Mouse (Mus musculus) adrenal gland, adult 18-20 months (tissue): ENCODE data around the gene Prg3. TPM values are rescaled to one million over a fixed set of nuclear protein-coding genes. Genes with fewer than 3 reads are reported as not detected.

Experiments used
- DNase-seq, 2 experiments: peaks; one replicate each; pipeline ENCODE4 v3.0.0; 2021 to 2022; ENCODE audit warnings: low spot score in 2 of 2
- long read RNA-seq, 2 experiments: library from polyadenylated mRNA; stranded (forward); transcript quantifications; one replicate each; pipeline ENCODE4 v2.0.0; 2021
- total RNA-seq, 2 experiments: library from RNA; stranded (reverse); gene quantifications; 1 replicate in 1 of 2; 2 replicates in 1 of 2; pipeline ENCODE4 v1.2.3; 2021

The Prg3 gene
- total RNA-seq: not detected
- long read RNA-seq, experiment 1: 0 reads
- long read RNA-seq, experiment 2: 0 reads

- no peak for DNase-seq
Observed at GRCm38 (mm10) chr2:84987930-84988329, at the start of gene Prg3. Gene Prg3, plus strand, starts transcription at chr2:84988215.

- no peak for DNase-seq
Observed at GRCm38 (mm10) chr2:84938249-84938946, 49.6 kb upstream of the Prg3 start.

- no peak for DNase-seq
Observed at GRCm38 (mm10) chr2:84939306-84939705, 48.7 kb upstream of the Prg3 start.

DNA sequence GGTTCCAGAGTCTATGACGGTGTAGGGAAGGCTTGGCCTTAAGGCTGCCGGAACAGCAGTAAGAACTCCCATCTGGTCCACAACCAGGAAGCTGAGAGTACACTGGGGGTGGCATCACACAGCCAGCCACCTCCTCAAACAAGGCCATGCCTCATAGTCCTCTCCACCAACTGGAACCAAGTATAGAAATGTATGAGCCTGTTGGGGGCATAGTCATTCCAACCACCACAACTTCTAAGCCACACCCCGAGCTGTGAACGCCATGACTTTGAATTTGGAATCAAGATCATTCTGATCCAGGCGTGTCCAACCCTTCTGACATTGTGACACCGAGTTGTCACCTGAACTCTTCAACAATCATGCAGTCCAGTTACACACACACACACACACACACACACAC, 48.3 kb upstream of the Prg3 start:
- no peak for DNase-seq

DNA sequence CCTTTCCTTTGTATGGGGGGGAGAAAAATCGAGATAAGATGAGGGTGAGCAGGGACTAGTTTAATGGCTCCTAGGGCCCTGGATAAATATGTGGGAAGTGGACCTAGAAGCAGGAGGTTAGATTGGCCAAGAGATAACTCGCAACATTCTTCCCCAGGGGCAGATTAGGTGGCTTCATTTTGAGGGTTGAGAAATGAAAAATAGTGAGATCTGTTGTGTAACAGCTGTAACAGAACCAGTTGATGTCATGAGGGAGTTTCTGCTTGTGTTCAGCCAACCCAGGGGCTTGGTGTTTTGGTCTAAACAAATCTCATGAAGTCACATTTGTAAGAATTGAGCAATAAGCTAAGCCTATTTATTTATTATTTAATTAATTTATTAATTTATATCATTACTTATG, 46.7 kb upstream of the Prg3 start:
- DNase-seq: no peak

DNA sequence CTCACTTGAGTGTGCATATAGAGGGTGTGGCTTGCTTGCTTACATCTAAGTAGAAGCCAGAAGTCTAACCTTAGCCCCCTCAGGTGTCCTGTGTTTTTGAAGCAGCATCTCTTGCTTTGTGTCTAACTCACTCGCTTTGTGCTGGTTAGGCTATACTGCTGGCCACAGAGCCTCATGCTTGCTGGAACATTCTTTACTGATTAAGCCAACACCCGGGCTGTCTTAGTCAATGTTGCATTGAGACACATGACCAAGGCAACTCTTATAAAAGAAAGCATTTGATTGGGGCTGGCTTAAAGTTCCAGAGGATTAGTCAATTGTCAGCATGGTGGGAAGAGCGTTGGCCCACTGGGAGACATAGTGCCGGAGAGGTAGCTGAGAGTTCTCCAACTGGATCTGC, 46.2 kb upstream of the Prg3 start:
- DNase-seq: no peak

- peak in 1 of 2 experiments; percentile 5 for DNase-seq
Observed at GRCm38 (mm10) chr2:84947154-84947771, 40.8 kb upstream of the Prg3 start.

DNA sequence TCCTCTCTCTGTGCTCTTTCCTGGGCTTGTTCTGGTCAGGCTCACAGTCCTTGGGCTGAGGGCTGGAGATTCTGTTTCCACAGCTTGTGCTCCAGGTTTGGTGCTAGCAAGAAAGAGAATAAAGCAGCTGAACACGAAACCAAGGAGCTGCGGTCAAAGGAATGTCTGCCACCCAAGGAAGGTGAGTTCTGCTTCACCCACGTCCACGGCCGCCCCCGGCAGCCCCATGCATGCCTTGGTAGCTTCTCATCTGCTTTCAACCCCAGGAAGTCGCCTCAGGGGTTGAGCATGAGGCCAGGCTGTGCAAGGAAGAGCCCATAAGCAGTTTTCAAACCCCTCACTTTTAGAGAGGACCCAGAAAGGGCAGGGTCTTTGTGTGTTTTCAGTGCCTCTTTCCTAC, 39.8 kb upstream of the Prg3 start:
- DNase-seq: no peak

DNA sequence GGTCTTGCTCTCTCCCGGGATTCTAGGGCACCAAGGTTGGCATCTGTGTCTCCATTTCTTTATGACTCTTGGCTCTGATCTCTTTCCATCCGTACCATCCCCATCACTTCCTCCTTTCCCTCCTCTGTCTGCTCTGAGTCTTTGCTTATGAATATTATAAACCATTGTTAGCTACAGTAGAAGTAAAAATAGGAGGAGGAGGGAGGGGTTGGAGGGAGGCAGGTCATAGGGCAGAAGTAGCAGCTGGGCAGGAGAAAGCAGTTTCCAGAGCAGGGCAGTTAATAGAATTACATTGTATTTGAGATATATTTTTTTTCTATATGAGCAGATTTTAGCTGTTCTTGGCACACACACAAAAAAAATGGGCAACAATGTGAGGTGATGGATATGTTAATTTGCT, 39.3 kb upstream of the Prg3 start:
- DNase-seq: no peak

GRCm38 (mm10) chr2:84951027-84951426, 37.0 kb upstream of the Prg3 start:
- peak in 1 of 2 experiments; percentile 1 for DNase-seq

DNA sequence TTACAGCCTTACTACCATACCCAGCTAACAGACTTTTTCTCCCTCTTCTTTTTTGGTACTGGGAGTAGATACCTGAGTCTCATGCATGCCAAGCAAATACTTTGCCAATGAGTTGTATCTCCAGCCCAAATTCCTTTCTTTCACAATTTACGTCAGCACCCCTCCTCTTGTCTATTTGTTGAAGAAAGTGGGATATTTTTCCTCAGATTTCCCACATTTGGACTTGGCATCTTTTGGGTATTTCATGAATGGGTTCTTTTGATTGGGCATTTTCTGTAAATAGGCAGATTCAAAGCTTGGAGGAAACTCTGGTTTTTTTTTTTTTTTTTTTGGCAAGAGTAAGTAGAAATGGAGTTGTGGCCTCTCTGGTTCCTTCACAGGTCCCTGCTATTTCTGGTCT, 35.8 kb upstream of the Prg3 start:
- DNase-seq: no peak

- DNase-seq: no peak
Observed at GRCm38 (mm10) chr2:84952693-84953092, 35.3 kb upstream of the Prg3 start.

- DNase-seq: no peak
Observed at GRCm38 (mm10) chr2:84955435-84955834, 32.6 kb upstream of the Prg3 start.

- peak; percentile 67 to 76 for DNase-seq
Observed at GRCm38 (mm10) chr2:84956274-84956673, 31.7 kb upstream of the Prg3 start.

GRCm38 (mm10) chr2:84958588-84959264, 29.3 kb upstream of the Prg3 start:
- DNase-seq: no peak

DNA sequence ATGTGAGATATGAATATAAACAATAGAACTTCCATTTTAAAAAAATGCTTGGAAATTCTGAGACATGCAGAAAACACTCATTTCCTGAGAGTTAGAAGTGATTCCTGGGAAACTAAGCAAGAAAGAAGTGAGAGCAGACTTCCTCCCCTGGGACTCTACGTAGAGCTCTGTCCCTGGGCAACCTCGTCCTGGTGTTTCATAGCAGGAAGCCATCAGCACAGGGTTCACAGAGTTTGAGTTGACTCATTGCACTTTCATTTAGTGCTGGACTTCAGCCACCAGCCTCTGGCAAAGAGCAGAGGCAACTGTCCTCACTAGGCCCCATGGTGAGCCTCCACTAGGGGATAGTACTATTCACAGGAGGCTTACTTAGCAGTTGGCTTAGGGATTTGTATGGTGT, 26.7 kb upstream of the Prg3 start:
- DNase-seq: peak; percentile 42 to 46

DNA sequence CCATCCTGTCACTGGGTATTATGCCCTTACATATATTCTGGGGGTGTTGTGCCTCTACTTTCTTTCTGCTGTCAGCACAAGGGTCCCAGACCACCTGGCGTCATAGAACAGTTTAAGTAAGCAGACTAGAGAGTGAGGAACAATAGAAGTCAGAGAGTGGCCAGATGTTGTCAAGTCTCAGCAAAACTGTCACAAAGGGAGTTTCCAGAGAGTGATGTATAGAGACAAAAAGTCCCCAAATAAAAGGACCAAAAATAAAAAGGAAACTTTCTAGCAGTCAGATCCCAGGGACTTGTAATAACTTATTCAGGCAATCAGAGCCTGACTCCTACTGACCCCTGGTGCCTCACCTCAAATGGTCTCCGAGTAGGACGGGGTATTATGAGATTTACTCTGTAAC, 26.1 kb upstream of the Prg3 start:
- DNase-seq: no peak

GRCm38 (mm10) chr2:84962906-84963507, 25.0 kb upstream of the Prg3 start:
- no peak for DNase-seq

- DNase-seq: no peak
Observed at GRCm38 (mm10) chr2:84964111-84964801, 23.8 kb upstream of the Prg3 start.

- DNase-seq: no peak
Observed at GRCm38 (mm10) chr2:84967318-84967991, 20.6 kb upstream of the Prg3 start.

GRCm38 (mm10) chr2:84975580-84975979, 12.4 kb upstream of the Prg3 start:
- DNase-seq: no peak
